Mouse (Mus musculus): ENCODE results near the gene Fermt3.

- TF ChIP-seq CTCF (IDR thresholded peaks at IDR 0.05; ENCODE audit: control insufficient read depth, insufficient read depth, insufficient read length) (no peak), MAX (IDR thresholded peaks at IDR 0.05) (no peak)
Measured at GRCm38 (mm10) chr19:6997721-6998290, 21.5 kb downstream of the Fermt3 start.

Measured in C2C12 (cell line).